Mouse (Mus musculus): ENCODE measurements around the gene Pigq.

Gene Pigq

DNA sequence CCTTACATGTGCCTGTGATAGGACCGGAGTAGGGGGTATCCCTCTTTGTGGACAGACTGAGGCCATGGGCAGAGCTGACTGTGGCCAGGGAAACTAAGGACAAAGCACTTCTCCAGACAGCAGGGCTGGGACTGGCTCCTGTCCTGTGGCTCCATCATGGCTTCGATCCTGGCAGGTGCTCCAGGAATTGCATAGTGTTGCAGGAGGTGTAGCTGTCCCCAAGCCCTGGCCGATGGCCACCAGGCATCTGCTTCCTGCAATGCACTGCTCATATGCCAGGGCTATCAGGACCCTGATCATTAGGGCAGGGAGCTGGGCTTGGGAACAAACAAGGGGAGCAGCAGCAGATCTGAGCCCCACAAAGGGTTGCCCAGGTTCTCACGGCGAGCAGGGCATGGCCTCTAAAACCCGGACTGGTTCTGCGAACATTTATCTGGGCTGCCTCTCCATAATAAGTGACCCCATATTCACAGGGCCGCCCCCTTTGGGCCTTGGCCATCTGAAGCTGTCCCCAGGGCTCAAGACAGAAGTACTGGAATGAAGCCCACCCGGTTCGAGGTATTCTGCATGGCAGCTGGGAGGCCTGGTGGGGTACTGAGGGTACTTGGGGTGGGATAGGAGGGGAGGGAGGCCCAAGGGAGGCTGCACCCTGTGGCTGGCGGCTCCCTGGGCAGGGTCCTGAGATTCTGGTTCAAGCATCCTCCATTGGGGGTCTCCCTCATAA, 14.2 kb upstream of the Pigq start:
- DNase-seq (ENCODE audit: extremely low spot score), result no peak

DNA sequence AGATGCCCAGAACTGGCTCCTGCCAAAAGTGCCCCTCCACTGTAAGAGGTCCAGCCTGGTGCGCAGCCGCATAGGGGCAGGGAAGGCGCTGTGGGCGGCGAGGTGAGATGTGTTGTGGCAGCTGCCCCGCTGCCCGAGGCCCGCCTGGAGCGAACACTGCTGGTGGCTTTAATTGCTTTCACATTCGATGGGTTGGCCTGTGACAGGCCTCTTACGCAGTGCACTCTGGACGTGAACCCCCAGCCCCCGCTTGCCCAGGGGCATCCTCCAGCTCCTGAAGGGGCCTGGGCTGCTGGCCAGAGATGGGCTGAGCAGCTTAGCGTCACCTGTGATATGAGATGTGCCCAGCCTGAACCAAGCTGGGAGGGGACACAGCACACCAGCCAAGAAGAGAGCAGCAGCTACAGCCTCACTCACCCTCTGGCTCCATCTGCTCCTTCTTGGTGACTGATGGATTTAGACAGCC, 12.9 kb upstream of the Pigq start:
- DNase-seq (ENCODE audit: extremely low spot score), result no peak

DNA sequence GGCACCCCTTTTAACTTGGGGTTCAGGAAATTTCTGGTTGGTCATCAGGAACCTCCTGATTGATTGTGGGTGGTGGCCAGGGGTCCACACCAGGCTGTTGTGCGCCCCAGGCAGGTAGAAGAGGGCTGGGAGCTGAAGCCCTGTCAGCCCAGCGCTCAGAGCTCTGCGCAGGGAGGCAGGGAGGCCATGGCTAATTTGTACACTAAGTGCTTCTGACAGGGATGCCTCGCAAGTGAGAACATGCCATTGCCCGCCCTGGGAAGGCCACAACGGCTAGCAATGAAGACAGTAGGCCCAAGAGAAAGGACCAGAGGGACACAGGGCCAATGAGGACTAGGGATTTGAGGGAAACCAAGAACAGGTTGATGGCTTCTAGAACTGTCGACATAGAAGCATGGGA, 11.9 kb upstream of the Pigq start:
- DNase-seq (ENCODE audit: extremely low spot score), result no peak

DNA sequence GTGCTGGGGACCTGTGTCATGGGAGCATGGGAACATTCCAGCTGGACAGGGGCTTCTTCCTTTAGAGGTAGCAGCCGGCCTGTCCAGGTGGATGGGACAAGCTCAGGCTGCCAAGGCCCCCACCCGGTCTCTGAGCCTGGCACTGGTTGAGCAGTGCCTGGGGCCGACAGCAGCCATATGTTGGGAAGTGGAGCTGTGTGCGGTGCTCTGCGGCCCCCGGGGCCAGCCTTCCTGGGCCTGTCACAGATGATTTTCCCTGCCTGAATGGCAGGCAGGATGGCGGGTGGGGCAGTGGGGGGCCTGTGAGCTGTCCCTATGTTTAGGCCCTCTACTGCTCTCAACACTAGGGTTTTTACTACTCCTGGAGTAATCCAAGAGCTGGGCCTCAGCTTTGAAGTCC, 11.5 kb upstream of the Pigq start:
- DNase-seq (ENCODE audit: extremely low spot score), result no peak

DNA sequence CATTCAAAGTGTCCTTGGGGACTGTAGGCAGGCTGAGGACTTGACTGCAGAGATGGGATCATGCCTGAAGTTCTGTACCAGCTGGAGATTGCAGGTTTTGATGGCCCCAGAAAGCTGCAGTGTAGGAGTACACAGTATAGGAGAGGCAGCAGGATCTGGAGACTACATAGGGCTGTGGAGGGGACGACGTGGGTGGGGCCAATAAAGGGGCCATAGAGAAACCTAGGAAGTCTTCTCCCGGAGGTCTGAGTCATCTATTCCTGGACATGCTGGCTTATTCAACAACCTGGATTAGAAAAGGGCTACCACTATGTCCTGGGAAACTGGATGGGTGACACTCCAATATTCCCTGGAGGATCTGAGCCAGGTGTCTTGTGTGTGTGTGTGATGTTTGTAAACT, 11.0 kb upstream of the Pigq start:
- DNase-seq (ENCODE audit: extremely low spot score), result no peak

DNA sequence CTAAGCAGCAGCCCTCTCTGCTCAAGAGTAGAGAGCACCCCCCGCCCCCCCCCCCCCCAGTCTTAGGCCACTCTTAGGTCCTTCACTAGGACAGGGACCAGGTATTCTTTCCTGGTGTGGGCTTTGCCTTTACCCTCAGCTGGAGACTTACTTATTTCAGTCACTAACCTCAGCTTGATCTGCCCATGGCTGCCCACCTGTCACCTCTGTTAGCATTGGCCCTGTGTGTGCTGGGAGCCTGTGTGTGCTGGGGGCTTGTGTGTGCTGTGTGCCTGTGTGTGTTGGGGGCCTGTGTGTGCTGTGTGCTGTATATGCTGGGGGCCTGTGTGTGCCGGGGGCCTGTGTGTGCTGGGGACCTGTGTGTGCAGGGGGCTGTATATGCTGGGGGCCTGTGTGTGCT, 9.9 kb upstream of the Pigq start:
- no peak for DNase-seq (ENCODE audit: extremely low spot score)

DNA sequence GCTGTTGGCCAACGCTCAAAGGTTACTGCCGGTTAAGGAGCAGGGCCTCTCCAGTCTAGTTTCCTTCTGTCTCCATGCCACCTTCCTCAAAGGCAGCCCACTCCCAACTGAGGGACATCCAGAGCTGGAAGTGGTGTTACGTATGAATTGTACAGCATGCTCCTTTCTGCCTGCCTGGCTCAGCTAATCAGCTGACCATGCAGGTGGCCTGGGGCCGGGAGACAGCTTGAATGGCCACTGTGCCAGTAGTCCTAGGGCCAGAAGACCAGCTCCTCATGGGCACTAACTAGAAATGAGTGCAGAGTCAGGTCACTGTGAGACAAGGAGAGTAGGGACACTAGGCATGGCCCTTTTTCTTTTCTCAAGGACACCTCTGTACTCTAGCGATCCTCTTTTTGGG, 8.4 kb upstream of the Pigq start:
- no peak for DNase-seq (ENCODE audit: extremely low spot score)

DNA sequence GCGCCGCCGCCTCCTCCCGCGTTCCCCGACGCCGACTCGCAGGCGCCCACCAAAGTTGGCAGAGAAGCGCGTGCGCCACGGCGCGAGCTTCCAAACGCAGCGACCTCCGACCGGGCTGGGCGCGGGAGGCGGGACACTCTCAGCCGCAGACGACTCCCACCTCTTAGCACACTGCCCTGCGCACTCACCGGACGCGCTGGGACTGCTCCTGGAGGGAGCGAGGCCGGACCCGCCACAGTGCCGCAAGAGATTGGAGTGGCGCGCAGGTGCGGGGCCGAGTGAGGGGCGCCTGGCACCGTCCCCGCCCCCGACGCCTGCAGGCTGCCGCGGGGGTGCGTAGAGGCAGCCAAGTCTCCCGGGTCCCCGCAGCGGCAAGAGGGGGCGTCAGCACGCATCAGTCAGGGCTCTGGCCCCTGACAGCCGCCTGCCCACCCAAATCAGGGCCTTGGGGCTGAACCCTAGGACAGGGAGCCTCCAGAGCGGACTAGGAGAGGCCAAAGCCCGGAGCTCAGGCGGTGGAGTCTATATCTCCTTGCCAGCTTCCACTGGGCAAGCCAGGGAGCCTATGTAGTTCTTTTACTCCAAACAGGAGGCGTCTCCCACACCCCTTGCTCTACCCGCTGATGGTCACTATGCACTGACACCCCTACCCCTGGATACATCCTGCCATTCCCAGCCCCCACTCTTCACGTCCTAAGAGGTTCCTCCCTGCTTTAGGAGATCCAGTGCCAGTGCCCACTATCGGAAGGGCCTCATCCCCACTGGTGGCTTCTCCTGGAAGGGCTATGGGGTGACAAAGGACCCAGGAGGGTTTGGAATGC, 7.3 kb upstream of the Pigq start, which contains the start of gene A930017K11Rik:
Gene A930017K11Rik, minus strand, starts transcription at position 763 of the 821 bp plus-strand sequence.
- DNase-seq (ENCODE audit: extremely low spot score), result no peak

DNA sequence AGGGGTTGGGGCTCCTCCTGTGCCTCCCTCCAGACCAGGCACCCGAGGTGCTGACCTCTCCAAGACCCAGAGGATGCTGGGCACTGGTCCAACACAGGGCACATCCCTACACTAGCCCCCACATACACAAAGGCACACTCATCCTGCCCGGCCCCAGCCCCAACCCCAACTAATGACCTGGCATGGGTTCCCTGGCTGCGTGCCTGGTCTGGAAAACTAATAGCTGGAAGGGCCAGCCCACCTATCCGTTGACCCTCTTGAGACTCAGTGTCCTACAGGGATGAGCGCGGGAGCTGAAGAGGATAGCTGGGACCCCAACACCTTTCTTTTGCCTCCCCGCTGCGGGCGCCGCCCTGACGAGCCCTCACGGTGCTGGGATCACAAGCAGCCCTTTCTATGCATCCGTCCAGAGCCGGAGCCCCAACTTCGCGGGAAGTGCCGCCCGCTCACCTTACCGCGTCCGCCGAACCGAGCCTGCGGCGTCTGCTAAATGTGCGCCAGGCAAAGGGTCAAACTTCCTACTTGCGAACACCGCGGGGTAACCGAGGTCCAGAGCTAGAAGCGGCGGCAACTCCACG, 6.6 kb upstream of the Pigq start:
- DNase-seq (ENCODE audit: extremely low spot score), result peak; percentile 47

DNA sequence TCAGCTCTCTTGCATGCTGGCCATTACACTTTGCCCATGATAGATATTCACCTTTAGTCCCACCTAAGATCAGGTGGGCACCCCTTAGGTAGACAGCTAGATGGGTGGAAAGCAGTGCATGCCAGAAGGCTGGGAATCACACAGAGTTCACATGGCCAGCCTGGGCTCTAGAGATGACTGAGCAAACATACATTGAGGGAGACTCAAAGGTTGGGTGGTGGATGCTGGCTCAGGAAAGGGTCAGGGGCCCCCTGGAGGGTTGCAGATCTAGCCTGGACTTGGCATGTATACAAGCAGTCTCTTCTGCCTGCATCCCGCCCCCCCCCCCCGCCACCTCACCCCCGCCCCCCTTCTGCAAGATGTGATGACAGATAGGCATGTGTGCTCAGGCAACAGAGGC, 6.0 kb upstream of the Pigq start:
- no peak for DNase-seq (ENCODE audit: extremely low spot score)

DNA sequence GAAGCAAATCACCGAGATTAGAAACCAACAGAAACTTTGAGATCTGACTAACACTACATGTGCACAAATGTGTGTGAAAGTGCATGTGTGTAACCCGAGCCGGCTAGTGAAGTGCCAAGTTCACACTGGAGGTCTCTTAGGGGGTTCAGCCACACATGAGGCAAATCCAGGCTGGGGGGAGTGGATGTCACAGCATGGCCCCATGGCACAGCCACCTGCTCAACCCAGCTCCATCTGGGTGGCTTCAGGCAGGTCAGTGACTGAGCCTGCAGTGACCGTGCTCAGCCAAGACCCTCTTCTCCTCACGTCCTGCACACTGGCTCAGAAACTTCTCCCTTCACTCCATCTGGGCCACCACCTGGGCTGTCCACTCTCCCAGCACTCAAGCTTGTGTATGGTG, 5.2 kb upstream of the Pigq start:
- DNase-seq (ENCODE audit: extremely low spot score), result no peak

DNA sequence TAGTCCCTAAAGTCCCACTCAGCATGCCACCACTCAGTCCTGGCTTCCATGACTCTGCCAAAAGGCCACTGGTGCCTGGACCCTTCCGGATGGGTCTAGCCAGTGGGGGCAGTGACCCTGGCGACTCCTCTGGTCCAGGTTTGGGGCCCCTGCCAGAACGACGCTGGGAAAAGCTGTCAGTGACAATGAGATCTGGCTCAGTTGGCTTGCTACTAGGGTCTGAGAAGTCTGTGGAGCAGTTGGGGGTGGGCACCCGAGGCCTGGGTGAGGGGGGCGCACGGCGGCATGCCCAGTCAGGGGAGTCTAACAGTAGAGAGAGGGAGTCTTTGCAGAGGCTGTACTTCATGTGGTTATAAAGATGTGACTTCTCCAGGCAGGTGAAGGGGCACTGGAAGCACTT, 3.3 kb upstream of the Pigq start:
- no peak for DNase-seq (ENCODE audit: extremely low spot score)

DNA sequence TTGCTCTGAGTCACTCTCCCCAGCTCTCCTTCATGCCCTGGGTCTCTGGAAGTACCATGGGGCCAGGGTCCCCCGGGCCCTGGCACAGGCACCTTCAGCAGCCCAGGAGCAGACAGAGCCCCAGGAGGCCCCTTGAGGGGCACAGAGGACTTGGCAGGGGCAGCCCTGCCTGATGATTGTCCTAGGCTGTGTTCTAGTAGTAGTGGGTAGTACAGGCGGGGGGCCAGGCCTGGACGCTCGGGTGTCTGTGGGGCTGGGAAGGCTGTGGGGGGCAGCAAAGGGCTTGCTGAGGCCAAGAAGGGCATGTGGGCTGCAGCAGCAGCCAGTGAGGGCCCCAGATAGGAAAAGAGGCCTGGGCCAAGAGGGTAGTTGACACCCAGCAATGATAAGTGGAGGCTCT, 2.8 kb upstream of the Pigq start:
- DNase-seq (ENCODE audit: extremely low spot score), result no peak

DNA sequence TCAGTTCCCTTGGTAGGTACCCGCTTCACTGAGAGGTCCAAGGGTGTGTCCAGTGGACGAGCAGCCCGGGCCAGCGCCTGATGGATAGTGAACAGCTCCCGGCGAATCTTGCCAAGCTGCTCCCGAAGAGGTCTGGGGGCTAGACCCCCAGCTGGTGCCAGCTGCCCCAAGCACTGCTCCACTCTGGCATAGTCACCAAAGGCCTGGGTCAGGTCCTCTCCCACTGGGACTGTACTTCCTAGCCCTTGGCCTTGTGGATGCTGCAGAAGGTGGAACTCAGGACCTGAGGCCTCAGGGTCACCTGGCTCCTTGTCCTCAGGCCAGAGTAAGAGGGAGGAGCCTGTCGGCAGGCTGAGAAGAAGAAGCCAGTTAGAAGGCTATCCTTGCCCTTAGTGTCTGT, 2.2 kb upstream of the Pigq start:
- DNase-seq (ENCODE audit: extremely low spot score), result no peak

DNA sequence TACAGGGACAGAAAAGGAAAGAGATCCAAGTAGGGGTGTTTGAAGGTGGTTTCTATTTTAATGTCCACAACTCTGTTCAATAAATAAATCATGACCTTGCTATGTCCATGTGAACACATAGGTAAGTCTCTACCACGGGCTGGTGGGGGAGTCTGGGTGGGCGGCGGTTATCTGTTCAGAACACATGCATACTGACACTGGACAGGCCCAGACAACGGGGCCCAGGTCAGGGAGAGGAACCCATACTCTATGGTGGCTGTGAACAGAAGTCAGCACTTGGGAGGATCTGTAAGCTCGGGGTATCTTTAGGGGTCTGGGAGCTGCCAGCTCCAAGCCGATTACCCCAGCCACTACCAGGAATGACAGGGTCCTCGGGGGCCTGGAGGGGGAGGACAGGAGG, 1.6 kb upstream of the Pigq start:
- no peak for DNase-seq (ENCODE audit: extremely low spot score)

DNA sequence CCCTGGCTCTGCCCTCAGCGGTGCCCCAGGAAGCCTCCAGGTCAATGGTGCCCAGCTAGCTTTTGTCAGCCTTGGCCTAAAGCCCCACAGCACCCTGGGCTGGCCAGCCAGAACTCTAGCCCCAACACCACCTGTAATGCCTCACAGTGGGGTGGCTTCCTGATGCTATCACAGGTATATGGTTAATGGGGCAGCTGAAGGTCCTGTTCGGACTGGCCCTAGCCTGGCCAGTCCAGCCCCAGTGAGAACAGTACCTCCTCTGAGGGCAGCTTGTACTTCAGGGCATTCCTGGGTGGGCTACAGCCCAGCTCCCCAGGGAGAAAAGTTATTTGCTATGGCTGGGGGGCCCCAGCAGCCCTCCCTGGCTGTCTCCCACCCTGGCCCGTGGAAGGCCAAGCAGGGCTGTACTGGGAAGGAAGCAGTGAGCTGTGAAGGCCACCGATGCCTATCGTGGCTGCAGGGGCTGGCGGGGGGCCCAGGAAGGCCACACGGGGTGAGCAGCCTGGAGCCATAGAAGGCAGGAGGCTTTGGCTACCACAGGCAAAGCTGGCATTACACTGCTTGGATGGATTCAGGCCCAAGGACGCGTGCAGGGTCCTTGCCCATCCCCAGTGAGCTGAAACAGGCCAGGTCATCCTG, 900 bp upstream of the Pigq start:
- DNase-seq (ENCODE audit: extremely low spot score), result no peak

DNA sequence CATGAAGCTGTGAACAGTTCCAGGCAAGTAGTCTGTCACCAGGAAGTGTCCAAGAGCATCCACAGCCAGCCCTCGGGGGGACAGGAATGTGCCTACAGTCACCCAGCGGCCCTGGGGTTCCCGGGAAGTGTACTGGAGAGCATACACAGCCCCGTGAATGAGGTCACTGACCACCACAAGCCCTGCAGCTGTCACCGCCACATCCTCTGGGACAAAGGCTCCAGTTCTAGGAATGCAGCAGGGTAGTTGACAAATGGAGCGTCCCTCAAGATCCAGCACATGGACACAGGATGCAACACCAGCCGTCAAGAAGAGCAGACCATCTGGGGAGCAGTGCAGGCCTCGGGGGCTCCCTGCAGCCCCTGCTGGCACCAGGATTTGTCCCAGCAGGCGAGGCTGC, 967 bp downstream of the Pigq start:
- DNase-seq (ENCODE audit: extremely low spot score), result no peak

DNA sequence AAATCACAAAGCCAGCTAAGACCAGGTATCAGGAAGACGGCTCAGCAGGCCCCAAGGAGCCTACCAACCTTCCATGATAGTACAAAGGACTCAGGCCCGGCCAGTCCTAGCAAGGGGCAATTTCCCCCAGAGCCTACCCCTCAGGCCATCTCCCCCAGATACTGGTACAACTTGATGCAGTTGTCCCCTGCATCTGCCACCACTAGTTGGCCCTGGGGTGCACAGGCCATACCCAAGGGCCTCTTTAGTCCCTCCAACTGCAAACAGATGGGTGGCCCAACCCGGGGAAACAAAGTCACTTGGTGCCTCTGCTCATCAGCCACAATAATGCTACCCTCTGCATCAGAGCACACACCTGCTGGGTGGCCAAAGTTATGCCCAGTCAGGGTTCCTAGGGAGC, 1.5 kb downstream of the Pigq start:
- DNase-seq (ENCODE audit: extremely low spot score), result no peak

DNA sequence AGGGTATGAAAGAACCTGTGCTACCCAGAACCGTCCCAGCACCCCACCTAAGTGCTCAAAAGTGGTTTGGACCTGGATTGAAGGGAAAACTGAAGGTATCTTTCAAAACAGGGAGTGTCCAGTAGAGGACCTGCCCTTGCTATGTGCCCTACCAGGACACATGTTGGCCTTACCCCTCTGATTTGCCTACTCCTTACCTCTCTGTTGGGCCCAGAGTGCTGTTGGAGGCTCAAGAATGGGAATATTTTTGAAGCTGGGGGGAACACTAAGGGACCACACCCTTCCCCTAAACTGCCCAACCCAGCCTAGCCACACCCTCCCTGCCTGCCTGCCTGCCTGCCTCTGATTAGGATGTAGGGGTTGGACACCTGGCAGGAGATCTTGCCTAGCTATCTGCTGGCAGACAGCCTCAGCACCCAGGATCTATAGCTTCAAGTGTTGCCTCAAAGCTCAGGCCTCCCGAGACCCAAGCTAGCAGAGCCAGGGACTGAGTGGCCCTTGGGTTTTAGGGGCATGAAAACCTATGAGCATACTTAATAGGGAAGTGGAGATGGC, 2.1 kb downstream of the Pigq start:
- DNase-seq (ENCODE audit: extremely low spot score), result no peak

DNA sequence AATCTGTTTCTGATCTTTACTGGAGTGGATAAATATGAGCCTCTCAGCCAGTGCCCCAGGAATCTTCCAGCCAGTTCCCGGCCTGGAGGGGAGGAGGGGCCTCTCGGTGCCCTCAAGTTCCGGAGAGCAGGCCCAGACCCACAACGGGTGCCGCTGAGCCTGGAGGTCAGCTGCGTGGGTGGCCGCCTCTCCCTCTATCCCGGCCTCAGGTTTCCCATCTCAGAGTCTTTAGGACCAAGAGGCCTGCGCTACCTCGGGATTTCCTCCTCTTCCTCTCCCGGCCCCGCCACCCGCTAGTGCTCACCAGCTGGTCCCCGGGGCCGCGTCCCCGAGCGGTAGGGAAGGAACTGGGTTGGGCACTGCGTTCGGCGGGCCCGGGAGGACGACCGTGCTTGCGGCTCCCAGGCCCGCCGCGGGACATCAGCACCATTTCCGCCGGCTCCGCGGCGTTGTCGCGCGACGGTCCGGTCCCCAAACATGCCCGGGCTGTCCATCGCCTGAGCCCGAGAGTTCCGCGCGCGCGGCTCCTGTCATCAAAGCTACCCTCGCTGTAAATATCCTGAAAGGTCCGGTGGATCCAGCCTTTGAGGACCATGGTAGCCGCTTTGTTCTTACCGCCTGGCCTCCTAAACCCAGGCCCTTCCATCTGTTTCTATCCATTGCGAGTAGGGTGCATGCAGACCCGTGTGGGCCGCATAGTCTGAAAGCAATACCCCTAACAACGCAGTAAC, 3.1 kb downstream of the Pigq start:
- peak; percentile 83 for DNase-seq (ENCODE audit: extremely low spot score)

DNA sequence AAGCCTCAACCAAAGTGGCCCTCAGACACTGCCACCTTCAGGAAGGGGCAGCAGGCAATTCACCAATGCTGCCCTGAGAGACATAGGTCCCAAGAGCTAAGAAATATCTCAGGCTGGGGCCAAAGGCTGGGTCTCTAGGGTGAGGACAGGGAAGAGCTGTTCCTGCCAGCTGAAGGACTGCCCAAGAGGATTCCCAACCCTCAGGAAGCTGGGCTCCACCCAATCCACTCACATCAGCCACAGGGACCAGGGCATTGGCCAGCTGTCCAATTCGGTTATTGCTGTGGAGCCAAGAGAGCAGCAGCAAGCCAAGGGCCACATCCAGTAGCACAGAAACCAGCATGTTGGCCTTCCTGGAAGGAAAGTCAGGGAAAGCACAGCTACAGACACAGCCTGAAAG, 10.2 kb downstream of the Pigq start:
- no peak for DNase-seq (ENCODE audit: extremely low spot score)
